Mouse (Mus musculus) lung, embryonic 16.5 days (tissue): ENCODE data around the gene Nfkbid. TPM values are rescaled to one million over a fixed set of nuclear protein-coding genes. Genes with fewer than 3 reads are reported as not detected.
A peak's percentile ranks its signal among the peaks of the same experiment; 100 is the strongest.

Experiments
- ATAC-seq: fragments of 200-750 bp; cut with Nextera tagmentation; 2 replicates; pipeline ENCODE4 v1.8.0; 2017; ENCODE audit warnings: low read depth, mild to moderate bottlenecking, moderate library complexity
- H3K27ac ChIP-seq: fragments of 300-500 bp; sonication (generic); 2 replicates; pipeline ENCODE4 v1.5.1; 2014; ENCODE audit warnings: mild to moderate bottlenecking, control low read depth, low read length
- H3K27me3 ChIP-seq: fragments of 300-500 bp; sonication (generic); 2 replicates; pipeline ENCODE4 v1.6.1; 2014; ENCODE audit warnings: low read depth, low read length, mixed read lengths; ENCODE audit not compliant: control insufficient read depth, insufficient read depth
- H3K36me3 ChIP-seq: fragments of 300-500 bp; sonication (generic); 2 replicates; pipeline ENCODE4 v1.6.1; 2014; ENCODE audit warnings: low read length; ENCODE audit not compliant: control insufficient read depth, insufficient read depth
- H3K4me1 ChIP-seq: fragments of 300-500 bp; sonication (generic); replicated peaks from 2 replicates; pipeline ENCODE4 v1.6.1; 2014; ENCODE audit warnings: low read length, mixed read lengths; ENCODE audit not compliant: control insufficient read depth, insufficient read depth
- H3K4me2 ChIP-seq: fragments of 300-500 bp; sonication (generic); 2 replicates; pipeline ENCODE4 v1.6.1; 2014; ENCODE audit warnings: low read depth, low read length, control low read depth
- H3K4me3 ChIP-seq: fragments of 300-500 bp; sonication (generic); 2 replicates; pipeline ENCODE4 v1.5.1; 2014; ENCODE audit warnings: mild to moderate bottlenecking, low read length, control low read depth
- H3K9ac ChIP-seq: fragments of 300-500 bp; sonication (generic); 2 replicates; pipeline ENCODE4 v1.6.1; 2014; ENCODE audit warnings: low read length, control low read depth
- H3K9me3 ChIP-seq: fragments of 300-500 bp; sonication (generic); 2 replicates; pipeline ENCODE4 v1.6.1; 2016; ENCODE audit warnings: low read length; ENCODE audit not compliant: control insufficient read depth
- WGBS: fragments of 180-500 bp; shearing (Covaris S2); extraction: QIAGEN DNeasy Blood & Tissue Kit; methylation state at CpG from one replicate; pipeline ENCODE4 v1.1.7; 2014; 5-methylcytosine and 5-hydroxymethylcytosine counted together
- polyA plus RNA-seq: library from polyadenylated mRNA; unstranded; fragments of >200 nt; fragmentation: Nextera tagmentation; extraction: Ambion mirVana; gene quantifications from 2 replicates; pipeline ENCODE4 v1.2.1, GENCODE M21; 2015

Nfkbid gene
- polyA plus RNA-seq, 1 experiment from 2014 or later, result 2.0 TPM

DNA sequence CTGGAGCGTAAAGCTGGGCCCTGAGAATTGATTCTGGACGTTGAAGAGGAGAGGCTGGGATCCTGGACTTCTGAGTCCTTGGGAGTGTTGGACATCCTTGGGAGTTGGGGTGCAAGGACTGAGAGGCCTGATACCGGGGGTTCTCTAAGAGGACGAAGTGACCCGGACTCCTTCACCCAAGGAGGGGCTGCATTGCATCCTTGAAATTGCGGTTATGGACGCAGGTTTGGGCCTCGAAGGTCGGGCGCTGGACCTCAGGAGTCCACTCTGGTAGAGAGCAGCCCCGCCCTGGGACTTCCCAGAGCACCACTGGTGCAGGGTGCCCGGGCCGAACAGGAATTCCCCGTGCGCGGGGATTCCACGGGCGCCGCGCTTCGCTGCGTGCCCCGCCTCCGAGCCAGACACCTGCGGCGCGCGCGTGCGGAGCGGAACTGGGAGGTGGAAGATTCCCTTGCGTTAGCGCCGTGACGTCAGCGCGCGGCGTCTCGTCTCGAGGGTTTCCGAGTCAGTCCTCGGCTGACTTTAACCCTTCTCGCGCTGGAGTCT is 431 bp downstream of the Nfkbid start:
- Histone ChIP-seq H3K27ac (peak overlapping the region; percentile 24), H3K27me3 (no peaks in the 10 kb centered on the region), H3K36me3 (no peaks in the 10 kb centered on the region), H3K4me1 (peaks cover 5% of the 10 kb centered on the region; the same call in 1 of the 2 replicates), H3K4me3 (peak overlapping the region; percentile 64), H3K9me3 (peaks cover 4% of the 10 kb centered on the region; the same call in 1 of the 2 replicates), H3K4me2 (peak overlapping the region; percentile 83), H3K9ac (peak overlapping the region; percentile 58)
- ATAC-seq, result peak; percentile 81
- 0% methylated on average over 44 of the region's 45 CpGs for WGBS

DNA sequence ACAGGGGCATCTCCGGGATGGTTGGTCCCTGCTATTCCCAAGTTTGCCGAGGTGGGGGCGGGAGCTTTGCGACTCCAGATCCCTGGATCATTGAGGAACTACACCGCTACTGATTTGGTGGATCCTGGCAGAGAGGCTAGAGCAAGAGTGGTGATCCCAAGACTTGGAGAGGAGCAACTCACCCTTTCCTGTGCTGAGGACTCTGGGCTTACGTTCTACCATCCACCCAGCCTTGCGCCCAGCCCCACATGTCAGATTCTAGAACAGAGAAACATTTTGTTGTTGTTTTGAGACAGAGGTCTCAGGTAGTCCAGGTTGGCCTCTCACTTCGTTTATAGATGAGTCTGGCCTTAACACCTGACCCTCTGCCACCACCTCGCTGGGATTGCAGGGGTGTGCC is 1.0 kb downstream of the Nfkbid start:
- H3K36me3 ChIP-seq, result no peaks in the 10 kb centered on the region
- no peaks in the 10 kb centered on the region for H3K27me3 ChIP-seq
- ATAC-seq, result 0 out of 2 replicates have a peak, but pooled peaks have one; percentile 6
- H3K4me2 ChIP-seq, result peak overlapping the region; percentile 83
- H3K4me1 ChIP-seq, result peaks cover 5% of the 10 kb centered on the region; the same call in 1 of the 2 replicates
- H3K9me3 ChIP-seq, result peaks cover 4% of the 10 kb centered on the region; the same call in 1 of the 2 replicates
- WGBS, result 5% methylated on average over 9 of the region's 9 CpGs
- H3K27ac ChIP-seq, result peak overlapping the region; percentile 59
- H3K9ac ChIP-seq, result peak overlapping the region; percentile 58
- H3K4me3 ChIP-seq, result peak overlapping the region; percentile 64

DNA sequence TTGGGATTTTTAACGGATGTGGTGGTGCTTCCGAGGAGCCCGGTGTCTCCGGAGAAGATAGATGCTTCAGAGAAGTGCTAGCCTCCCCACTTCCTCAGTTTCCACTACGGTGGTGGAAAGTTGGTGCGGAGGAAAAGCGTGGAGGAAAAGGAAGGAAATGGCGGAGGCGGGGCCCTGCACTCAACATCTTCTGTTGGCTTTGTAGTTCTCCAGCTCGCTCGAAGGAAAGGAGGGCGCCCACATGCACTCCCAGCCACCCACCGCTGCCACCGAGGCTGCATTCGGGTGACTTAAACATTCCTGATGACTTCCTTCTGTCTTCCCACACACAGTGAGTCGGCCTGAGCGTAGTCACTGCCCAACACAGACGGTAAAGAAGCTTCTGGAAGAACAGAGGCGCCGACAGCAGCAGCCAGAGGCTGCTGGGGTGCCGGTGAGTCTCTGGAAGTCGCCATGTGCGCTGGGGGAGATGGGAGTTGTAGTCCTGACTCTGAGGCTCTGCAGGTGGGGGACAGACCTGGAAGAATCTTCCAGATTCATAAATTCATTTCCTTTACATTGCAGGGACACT is 1.6 kb downstream of the Nfkbid start:
- H3K4me3 ChIP-seq, result peak overlapping the region; percentile 64
- H3K36me3 ChIP-seq, result no peaks in the 10 kb centered on the region
- peaks cover 4% of the 10 kb centered on the region; the same call in 1 of the 2 replicates for H3K9me3 ChIP-seq
- peak overlapping the region; percentile 58 for H3K9ac ChIP-seq
- no peak for ATAC-seq
- H3K27ac ChIP-seq, result peak overlapping the region; percentile 59; the same call in 1 of the 2 replicates
- H3K27me3 ChIP-seq, result no peaks in the 10 kb centered on the region
- peaks cover 5% of the 10 kb centered on the region; the same call in 1 of the 2 replicates for H3K4me1 ChIP-seq
- WGBS, result 26% methylated on average over 23 of the region's 23 CpGs
- peak overlapping the region; percentile 83 for H3K4me2 ChIP-seq

DNA sequence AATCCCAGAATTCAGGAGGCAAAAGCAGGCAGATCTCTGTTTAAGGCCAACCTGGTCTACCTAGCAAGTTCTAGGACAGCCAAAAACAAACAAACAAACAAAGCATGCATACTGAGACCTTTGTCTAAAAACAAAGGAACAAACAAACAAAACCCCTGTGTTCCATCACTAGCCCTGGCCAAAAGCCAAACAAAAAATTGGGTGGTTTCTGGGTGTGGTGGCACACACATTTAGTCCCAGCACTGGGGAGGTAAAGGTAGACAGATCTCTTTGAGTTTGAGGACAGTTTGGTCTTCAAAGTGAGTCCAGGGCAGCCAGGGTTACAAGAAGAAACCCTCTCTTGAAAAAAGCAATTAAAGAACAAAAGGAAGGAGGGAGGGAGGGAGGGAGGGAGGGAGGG is 7.8 kb downstream of the Nfkbid start:
- H3K4me2 ChIP-seq, result no peak overlapping the region
- H3K27ac ChIP-seq, result no peak overlapping the region
- H3K4me1 ChIP-seq, result no peaks in the 10 kb centered on the region
- H3K4me3 ChIP-seq, result no peak overlapping the region
- no peaks in the 10 kb centered on the region for H3K9me3 ChIP-seq
- no peaks in the 10 kb centered on the region for H3K36me3 ChIP-seq
- H3K27me3 ChIP-seq, result no peaks in the 10 kb centered on the region
- ATAC-seq, result no peak
- H3K9ac ChIP-seq, result no peak overlapping the region

DNA sequence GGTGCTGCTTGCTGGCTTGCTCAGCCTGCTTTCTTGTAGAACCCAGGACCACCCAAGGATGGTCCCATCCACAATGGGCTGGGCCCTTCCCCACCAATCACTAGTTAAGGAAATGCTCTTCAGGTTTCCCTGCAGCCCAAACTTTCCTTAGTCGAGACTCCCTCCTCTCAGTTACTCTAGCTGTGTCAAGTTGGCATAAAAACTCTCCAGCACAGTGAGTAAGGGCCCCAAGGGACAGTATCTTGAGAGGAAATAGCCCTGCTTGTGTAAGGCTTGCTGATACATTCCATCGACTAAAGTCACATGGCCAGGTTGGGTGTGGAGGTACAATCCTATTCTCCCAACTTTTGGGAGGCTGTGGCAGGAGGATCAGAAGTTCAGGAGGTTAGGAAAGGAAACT is 8.7 kb downstream of the Nfkbid start:
- Histone ChIP-seq H3K4me2 (no peak overlapping the region), H3K4me1 (no peaks in the 10 kb centered on the region), H3K27me3 (no peaks in the 10 kb centered on the region), H3K27ac (no peak overlapping the region), H3K36me3 (no peaks in the 10 kb centered on the region), H3K9me3 (no peaks in the 10 kb centered on the region), H3K4me3 (no peak overlapping the region), H3K9ac (no peak overlapping the region)
- no peak for ATAC-seq
- 42% methylated on average over 2 of the region's 2 CpGs for WGBS

DNA sequence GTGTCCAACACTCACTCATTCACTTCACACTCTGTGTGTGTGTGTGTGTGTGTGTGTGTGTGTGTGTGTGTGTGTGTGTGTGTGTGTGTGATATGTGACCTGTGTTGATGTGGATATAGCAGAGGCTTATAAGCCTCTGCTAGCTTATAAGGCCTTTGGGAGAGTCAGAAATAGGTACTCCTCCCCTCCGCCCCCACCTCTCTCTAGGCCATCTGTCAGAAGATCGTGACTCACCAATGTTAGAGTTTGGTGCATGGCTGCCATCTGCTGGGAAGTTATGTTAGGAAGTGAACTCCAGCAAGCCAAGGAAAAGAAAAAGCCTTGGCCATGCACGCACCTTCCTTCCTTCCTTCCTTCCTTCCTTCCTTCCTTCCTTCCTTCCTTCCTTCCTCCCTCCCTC is 10.3 kb downstream of the Nfkbid start:
- Histone ChIP-seq H3K27me3 (no peaks in the 10 kb centered on the region), H3K36me3 (no peaks in the 10 kb centered on the region), H3K9me3 (no peaks in the 10 kb centered on the region), H3K9ac (no peak overlapping the region), H3K4me3 (no peak overlapping the region), H3K4me1 (no peaks in the 10 kb centered on the region), H3K4me2 (no peak overlapping the region), H3K27ac (no peak overlapping the region)
- WGBS, result 7% methylated on average over 3 of the region's 3 CpGs
- no peak for ATAC-seq

DNA sequence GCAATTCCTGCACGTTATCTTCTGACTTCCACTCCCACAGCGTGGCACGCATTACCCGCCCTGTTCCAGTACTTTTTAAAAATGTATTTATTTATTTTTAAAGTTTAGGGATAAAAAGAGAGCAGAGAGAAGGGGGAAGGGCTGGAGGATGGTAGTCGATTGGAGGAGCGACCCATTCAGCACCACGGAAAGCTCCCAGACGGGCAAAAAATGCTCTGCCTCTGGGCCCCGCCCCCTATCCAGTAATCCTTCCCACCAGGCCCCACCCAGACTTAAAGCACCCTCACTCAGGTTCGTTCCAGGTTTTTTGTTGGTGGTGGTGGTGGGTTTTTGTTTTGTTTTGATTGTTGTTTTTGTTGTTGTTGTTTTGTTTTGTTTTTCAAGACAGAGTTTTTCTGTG is 12.7 kb downstream of the Nfkbid start:
- peak; percentile 57; the same call in 1 of the 2 replicates for ATAC-seq
- 2% methylated on average over 10 of the region's 10 CpGs for WGBS

DNA sequence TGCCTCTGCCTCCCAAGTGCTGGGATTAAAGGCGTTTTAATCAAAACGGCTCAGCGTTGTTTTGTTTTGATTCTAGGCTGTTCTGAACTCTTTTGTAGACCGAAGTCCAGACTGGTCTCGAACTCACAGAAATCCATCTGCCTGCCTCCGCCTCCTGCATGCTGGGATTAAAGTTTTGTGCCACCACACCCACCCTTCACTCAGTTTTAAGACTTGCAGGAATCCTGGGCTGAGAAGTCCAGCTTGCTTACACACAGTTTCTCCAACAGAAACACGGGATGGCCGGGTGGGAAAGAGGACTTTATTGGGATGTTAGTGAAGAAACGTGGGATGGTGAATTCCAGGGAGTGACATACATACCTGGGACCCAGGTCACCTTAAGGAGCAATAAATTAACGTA is 13.2 kb downstream of the Nfkbid start:
- H3K9ac ChIP-seq, result no peak overlapping the region
- no peaks in the 10 kb centered on the region for H3K4me1 ChIP-seq
- H3K4me2 ChIP-seq, result no peak overlapping the region
- no peaks in the 10 kb centered on the region for H3K9me3 ChIP-seq
- WGBS, result 65% methylated on average over 10 of the region's 10 CpGs
- H3K4me3 ChIP-seq, result no peak overlapping the region
- H3K27me3 ChIP-seq, result no peaks in the 10 kb centered on the region
- H3K27ac ChIP-seq, result no peak overlapping the region
- no peak for ATAC-seq
- no peaks in the 10 kb centered on the region for H3K36me3 ChIP-seq

More for the DNA sequence above, 12.7 kb downstream of the Nfkbid start:
- Histone ChIP-seq H3K9ac (no peak overlapping the region), H3K27ac (no peak overlapping the region), H3K27me3 (no peaks in the 10 kb centered on the region), H3K4me2 (no peak overlapping the region), H3K4me1 (no peaks in the 10 kb centered on the region), H3K36me3 (no peaks in the 10 kb centered on the region), H3K4me3 (no peak overlapping the region), H3K9me3 (no peaks in the 10 kb centered on the region)

DNA sequence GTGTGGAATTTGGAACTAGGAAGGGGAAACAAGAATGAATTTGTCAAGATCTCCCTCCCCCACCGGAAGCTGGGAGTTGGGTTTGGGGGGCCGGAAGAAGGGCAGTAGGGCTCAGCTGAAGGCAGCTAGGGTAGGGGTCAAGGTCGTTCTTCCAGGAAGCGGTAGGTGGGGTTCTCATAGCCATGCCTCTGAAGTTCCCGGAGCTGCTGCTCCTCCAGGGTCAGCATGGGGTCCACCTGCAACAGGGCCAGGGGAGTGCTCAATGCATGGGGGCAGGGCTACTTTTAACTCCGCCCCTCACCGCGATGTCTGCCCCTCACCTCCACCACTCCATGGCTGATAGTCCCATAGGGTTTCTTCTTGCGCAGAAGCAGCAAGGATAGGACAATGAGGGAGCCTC is 13.6 kb downstream of the Nfkbid start:
- ATAC-seq, result no peak
- WGBS, result 37% methylated on average over 9 of the region's 9 CpGs

More for the DNA sequence above, 13.6 kb downstream of the Nfkbid start:
- Histone ChIP-seq H3K9ac (no peak overlapping the region), H3K4me2 (no peak overlapping the region), H3K36me3 (no peaks in the 10 kb centered on the region), H3K27me3 (no peaks in the 10 kb centered on the region), H3K4me3 (no peak overlapping the region), H3K4me1 (no peaks in the 10 kb centered on the region), H3K9me3 (no peaks in the 10 kb centered on the region), H3K27ac (no peak overlapping the region)
